Mouse (Mus musculus) liver, embryonic 13.5 days (tissue): ENCODE data around the gene Gm8237. TPM values are rescaled to one million over a fixed set of nuclear protein-coding genes. Genes with fewer than 3 reads are reported as not detected.
"Not testable (repeated sequence)": the region's sequence is repeated elsewhere in the genome, so short reads cannot be mapped to it uniquely, and the experiment has no call there.

ENCODE experiments used
- ATAC-seq: fragments of 200-750 bp; cut with Nextera tagmentation; 2 replicates; pipeline ENCODE4 v1.8.0; 2017; ENCODE audit warnings: low read depth, mild to moderate bottlenecking, moderate number of reproducible peaks, moderate library complexity
- DNase-seq: peaks from one replicate; pipeline ENCODE4 v3.0.0; 2022
- H3K27ac ChIP-seq: fragments of 300-500 bp; sonication (generic); 2 replicates; pipeline ENCODE4 v1.5.1; 2015; ENCODE audit warnings: moderate library complexity, mild to moderate bottlenecking, inconsistent platforms
- H3K27me3 ChIP-seq: fragments of 300-500 bp; sonication (generic); 2 replicates; pipeline ENCODE4 v1.6.1; 2015; ENCODE audit warnings: mild to moderate bottlenecking, inconsistent platforms
- H3K36me3 ChIP-seq: fragments of 300-500 bp; sonication (generic); 2 replicates; pipeline ENCODE4 v1.6.1; 2015; ENCODE audit warnings: mild to moderate bottlenecking, inconsistent platforms
- H3K4me1 ChIP-seq: fragments of 300-500 bp; sonication (generic); replicated peaks from 2 replicates; pipeline ENCODE4 v1.6.1; 2015; ENCODE audit warnings: inconsistent platforms
- H3K4me2 ChIP-seq: fragments of 300-500 bp; sonication (generic); 2 replicates; pipeline ENCODE4 v1.6.1; 2015; ENCODE audit warnings: inconsistent platforms, mild to moderate bottlenecking, moderate library complexity
- H3K4me3 ChIP-seq: fragments of 300-500 bp; sonication (generic); replicated peaks from 2 replicates; pipeline ENCODE4 v1.5.1; 2015; ENCODE audit warnings: mild to moderate bottlenecking, inconsistent platforms
- H3K9ac ChIP-seq: fragments of 300-500 bp; sonication (generic); 2 replicates; pipeline ENCODE4 v1.6.1; 2015; ENCODE audit warnings: mild to moderate bottlenecking, inconsistent platforms
- H3K9me3 ChIP-seq: fragments of 300-500 bp; sonication (generic); replicated peaks from 2 replicates; pipeline ENCODE4 v1.6.1; 2016; ENCODE audit warnings: inconsistent platforms
- WGBS: fragments of 180-500 bp; shearing (Covaris S2); methylation state at CpG from one replicate; pipeline ENCODE4 v1.1.7; 2015; ENCODE audit not compliant: insufficient replicate concordance; 5-methylcytosine and 5-hydroxymethylcytosine counted together
- polyA plus RNA-seq: library from polyadenylated mRNA; unstranded; fragments of >200 nt; fragmentation: Nextera tagmentation; extraction: Ambion mirVana; gene quantifications from 2 replicates; pipeline ENCODE4 v1.2.1, GENCODE M21; 2015

Gene Gm8237
- not detected in 2 replicates for polyA plus RNA-seq

DNA sequence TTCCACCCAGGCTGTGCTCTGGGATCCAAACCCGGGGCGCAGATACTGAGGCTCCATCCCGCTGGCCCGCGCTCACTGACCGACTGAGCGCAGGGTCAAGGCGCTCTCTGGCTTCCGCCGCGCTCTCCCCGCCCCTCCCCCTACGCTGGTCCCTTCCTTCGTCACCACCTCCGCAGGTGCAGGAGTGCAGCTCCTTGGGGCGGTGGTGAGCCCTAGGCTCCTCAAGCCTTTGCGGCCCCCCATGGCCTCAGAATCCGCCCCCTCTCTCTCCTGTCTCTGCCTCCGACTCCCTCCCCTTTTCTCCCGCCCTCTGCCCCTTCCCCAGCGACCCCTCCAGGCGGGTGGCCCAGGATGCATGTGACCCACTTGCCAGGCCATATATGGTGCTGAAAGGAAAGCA lies at the start of gene Gm8237:
Gm8237 (minus strand) TSS at position 142 of the 400 bp plus-strand sequence.
- not testable (repeated sequence) for DNase-seq, H3K27me3 ChIP-seq, H3K36me3 ChIP-seq, H3K27ac ChIP-seq, H3K9me3 ChIP-seq, H3K4me3 ChIP-seq, H3K9ac ChIP-seq, ATAC-seq, H3K4me1 ChIP-seq
- 5% methylated on average over 9 of the region's 22 CpGs for WGBS
- peak within 1 kb of the TSS; percentile 29; the same call in 1 of the 2 replicates for H3K4me2 ChIP-seq

DNA sequence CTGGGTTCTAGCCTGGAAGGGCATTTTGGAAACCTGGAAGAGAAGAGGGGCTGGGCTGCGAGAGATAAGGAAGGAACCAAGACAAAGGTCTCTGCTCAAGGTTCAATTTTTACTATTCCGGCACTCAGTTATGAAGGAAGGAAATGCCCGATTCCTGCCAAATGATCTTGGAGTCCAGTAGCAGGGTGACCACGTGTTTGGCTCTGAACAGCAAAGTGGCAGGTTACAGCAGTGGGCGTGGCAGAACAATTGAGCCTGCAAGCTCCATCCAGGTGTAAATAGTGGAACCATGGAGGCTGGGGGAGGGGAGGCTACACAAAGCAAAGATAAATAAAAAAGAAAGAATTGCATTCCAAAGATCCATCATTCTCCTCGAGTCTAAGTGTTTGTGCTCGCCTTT lies 43.1 kb upstream of the Gm8237 start:
- not testable (repeated sequence) for DNase-seq, ATAC-seq, H3K27me3 ChIP-seq, H3K4me1 ChIP-seq, H3K36me3 ChIP-seq, H3K27ac ChIP-seq, H3K9ac ChIP-seq, H3K4me3 ChIP-seq, H3K4me2 ChIP-seq, H3K9me3 ChIP-seq
- WGBS, result 57% methylated on average over 7 of the region's 7 CpGs

DNA sequence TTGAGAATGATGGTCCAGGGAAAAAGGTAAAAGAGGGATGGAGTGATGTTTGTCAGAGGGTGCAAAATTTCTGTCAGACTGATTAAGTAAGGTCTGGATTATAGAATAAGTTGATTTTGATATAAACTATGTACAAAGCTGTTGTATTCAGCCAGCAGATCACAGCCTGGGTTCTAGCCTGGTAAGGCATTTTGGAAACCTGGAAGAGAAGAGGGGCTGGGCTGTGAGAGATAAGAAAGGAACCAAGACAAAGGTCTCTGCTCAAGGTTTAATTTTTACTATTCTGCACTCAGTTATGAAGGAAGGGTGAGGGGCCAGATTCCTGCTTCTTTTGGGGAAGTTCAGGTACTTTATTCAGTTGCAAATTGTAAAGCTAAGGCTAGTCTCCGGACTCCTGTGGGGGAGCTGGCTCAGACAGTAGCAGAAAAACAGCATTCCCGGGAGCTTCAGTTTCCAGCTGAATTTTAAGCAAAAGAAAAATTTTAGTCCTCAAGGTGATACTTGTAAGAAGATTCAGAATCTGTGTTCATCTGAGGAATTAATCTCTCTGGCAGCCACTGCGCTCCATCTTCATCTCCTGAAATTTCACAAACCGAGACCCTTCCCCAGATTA lies 38.3 kb upstream of the Gm8237 start:
- not testable (repeated sequence) for DNase-seq, H3K36me3 ChIP-seq, H3K4me1 ChIP-seq, H3K9me3 ChIP-seq, ATAC-seq, H3K9ac ChIP-seq, H3K4me3 ChIP-seq, H3K27ac ChIP-seq, H3K27me3 ChIP-seq, H3K4me2 ChIP-seq
- WGBS, result 59% methylated on average over 4 of the region's 4 CpGs

DNA sequence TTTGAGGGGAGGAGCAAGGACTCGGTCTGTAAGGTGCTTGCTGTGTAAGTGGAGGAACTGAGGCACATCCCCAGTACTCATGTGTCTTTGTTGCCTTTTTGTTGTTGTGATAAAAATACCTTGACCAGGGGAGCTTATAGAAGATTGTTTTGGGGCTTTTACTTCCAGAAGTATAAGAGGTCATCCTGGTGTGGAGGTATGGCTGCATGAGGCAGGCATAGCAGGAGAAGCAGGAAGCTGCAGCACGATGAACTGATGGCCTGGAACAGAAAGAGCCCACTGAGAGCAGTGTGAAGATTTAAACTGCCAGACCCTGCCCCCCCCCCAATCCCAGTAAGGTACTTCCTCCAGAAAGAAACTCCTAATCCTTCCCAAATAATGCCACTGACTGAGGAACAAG lies 33.5 kb upstream of the Gm8237 start:
- not testable (repeated sequence) for H3K4me2 ChIP-seq, H3K27ac ChIP-seq, H3K9me3 ChIP-seq, H3K36me3 ChIP-seq, H3K27me3 ChIP-seq, ATAC-seq, DNase-seq, H3K4me1 ChIP-seq, H3K4me3 ChIP-seq, H3K9ac ChIP-seq
- 42% methylated on average over 2 of the region's 2 CpGs for WGBS

DNA sequence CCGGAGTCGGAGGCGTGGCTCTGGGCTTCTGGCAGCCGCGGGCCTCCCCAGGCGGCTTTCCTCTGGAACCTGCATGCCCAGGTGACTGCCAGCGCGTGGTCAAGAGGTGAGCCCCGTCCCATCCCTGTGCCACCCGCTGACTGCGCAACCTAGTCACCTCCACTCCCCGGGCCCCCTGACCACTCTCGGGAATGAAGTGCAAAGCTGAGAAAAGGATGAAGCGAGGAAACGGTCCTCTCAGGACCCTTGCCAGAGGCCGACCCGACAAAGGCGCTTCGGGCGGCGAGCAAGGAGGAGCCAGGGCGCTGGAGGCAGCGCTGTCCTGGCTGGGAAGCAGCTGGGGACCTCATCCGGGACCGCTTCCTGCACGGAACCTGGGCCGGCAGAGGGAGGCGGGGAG lies 391 bp downstream of the Gm8237 start:
- H3K27ac ChIP-seq, H3K27me3 ChIP-seq, ATAC-seq, H3K36me3 ChIP-seq, DNase-seq, H3K4me1 ChIP-seq, H3K9ac ChIP-seq, H3K9me3 ChIP-seq, H3K4me3 ChIP-seq: not testable (repeated sequence)
- WGBS, result 4% methylated on average over 21 of the region's 28 CpGs
- H3K4me2 ChIP-seq, result peak overlapping the region; percentile 29; the same call in 1 of the 2 replicates

DNA sequence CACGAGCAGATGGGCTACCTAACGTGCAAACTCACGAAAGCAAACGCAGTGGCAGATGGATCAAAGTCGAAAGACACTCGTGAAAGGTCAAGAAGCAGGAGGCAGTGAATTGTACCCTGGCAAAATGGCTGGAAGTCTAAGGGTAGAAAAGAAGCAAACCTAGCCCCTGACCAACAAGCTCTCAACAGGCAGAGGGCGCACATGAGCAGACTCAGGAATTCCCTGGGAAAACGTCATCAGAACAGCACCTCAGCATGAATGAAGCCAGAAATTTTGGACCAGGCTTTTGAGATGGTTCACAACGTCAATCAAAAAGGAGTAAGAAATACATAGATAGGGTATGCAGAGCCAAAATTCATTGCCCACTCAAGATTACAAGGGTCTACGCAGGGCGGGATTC lies 1.0 kb downstream of the Gm8237 start:
- not testable (repeated sequence) for DNase-seq, H3K4me1 ChIP-seq, H3K9me3 ChIP-seq, H3K27me3 ChIP-seq, H3K4me2 ChIP-seq, H3K9ac ChIP-seq, H3K27ac ChIP-seq, H3K4me3 ChIP-seq, H3K36me3 ChIP-seq, ATAC-seq
- WGBS, result 7% methylated on average over 7 of the region's 11 CpGs

DNA sequence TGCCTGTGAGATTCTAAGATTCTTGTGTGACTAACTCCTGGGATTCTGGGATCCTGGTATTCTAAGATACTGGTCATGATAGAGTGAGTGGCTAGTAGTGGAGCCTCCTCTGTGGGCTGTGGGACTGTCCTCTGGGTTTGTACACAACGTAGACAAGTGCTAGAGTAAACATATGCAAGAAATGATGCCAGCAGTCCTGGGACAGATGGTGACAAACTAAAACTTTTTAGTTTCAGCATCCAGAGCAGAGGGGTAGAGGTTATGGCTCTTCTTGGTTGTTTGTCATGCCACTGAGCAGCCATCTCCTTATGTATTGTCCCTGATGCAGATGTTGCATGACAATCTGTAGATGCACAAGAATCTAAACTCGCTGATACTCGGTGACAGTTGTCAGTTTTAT lies 24.3 kb downstream of the Gm8237 start:
- H3K4me1 ChIP-seq, H3K27me3 ChIP-seq, ATAC-seq: not testable (repeated sequence)

DNA sequence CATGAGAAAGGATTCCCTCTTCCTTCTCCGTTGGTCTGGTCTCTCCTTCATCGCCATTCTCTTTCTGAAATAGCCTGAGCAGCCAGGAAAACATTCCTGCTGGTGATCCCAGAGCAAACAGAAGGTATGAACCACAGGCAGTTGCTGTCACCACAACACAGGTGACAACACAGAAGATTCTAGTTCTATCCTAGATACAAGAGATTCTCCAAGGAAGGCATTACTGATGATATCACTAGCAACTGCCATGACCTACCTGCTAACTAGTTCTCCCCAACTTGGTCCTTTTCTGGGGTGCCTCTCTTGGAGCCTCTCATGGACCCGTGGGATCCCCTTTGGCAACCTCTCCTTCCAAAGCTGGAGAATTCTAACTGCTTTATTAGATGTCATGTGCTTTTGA lies 50.0 kb downstream of the Gm8237 start, which contains the start of gene Gm3424:
Gm3424 (minus strand) TSS at position 101 of the 400 bp plus-strand sequence.
- ATAC-seq, H3K9me3 ChIP-seq, H3K27me3 ChIP-seq, H3K36me3 ChIP-seq, H3K4me2 ChIP-seq, H3K27ac ChIP-seq, H3K9ac ChIP-seq, H3K4me3 ChIP-seq, DNase-seq, H3K4me1 ChIP-seq: not testable (repeated sequence)
- WGBS, result no CpG with 5 or more reads among the region's 3 CpGs

More for the DNA sequence above, 24.3 kb downstream of the Gm8237 start:
- H3K9me3 ChIP-seq, H3K36me3 ChIP-seq, H3K4me2 ChIP-seq, H3K9ac ChIP-seq, DNase-seq, H3K4me3 ChIP-seq, H3K27ac ChIP-seq: not testable (repeated sequence)
- 56% methylated on average over 3 of the region's 3 CpGs for WGBS

DNA sequence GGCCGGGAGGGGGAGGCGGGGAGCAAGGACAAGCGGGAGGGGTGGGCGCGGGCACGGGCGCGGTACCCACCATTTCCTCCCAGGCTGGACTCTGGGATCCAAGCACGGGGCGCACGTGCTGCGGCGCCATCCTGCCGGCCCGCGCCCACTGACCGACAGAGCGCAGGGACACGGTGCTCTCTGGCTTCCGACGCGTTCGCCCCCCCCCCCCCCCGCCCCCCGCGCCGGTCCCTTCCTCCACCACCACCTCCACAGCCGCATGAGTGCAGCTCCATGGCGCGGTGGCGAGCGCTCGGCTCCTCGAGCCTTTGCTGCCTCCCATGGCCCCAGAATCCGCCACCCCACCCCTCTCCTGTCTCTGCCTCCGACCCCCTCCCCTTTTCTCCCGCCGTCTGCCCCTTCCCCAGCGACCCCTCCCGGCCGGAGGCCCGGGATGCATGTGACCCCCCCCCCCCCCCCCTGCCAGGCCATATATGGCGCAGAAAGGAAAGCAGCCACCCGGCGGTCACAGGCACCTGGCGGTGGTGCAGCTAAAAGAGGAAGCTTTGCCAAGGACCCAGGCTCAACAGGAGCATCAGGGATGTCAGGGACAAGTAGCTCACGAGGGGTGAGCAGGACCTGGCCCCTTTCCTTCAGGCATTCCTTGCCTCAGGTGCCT lies 67.4 kb downstream of the Gm8237 start:
- H3K4me2 ChIP-seq, H3K27me3 ChIP-seq, DNase-seq, H3K36me3 ChIP-seq, H3K9me3 ChIP-seq, H3K9ac ChIP-seq, H3K4me1 ChIP-seq, H3K4me3 ChIP-seq, ATAC-seq, H3K27ac ChIP-seq: not testable (repeated sequence)
- WGBS, result no CpG with 5 or more reads among the region's 47 CpGs

Other genes starting within 250 kb of the Gm8237 start
- gene Gm8265, start 247.4 kb downstream of the Gm8237 start, polyA plus RNA-seq, result not detected in 2 replicates
- not detected in 2 replicates for gene Gm9603, start 192.9 kb downstream of the Gm8237 start, polyA plus RNA-seq
- gene Gm3373, start 138.8 kb downstream of the Gm8237 start, polyA plus RNA-seq, result not detected in 2 replicates
- gene Gm3383, start 72.4 kb downstream of the Gm8237 start, polyA plus RNA-seq, result not detected in 2 replicates
- gene Gm3424, start 50.1 kb downstream of the Gm8237 start, polyA plus RNA-seq, result not detected in 2 replicates
- gene Gm3248, start 81.4 kb upstream of the Gm8237 start, polyA plus RNA-seq, result not detected in 2 replicates
- gene Gm3453, start 98.8 kb upstream of the Gm8237 start, polyA plus RNA-seq, result not detected in 2 replicates
- not detected in 2 replicates for gene Gm6337, start 177.9 kb upstream of the Gm8237 start, polyA plus RNA-seq
- gene Gm8206, start 213.6 kb upstream of the Gm8237 start, polyA plus RNA-seq, result not detected in 2 replicates
- gene Gm3468, start 228.3 kb upstream of the Gm8237 start, polyA plus RNA-seq, result 0.08 and 0.09 TPM in 2 replicates
- gene Gm3476, start 245.4 kb upstream of the Gm8237 start, polyA plus RNA-seq, result not detected in 2 replicates